Mouse (Mus musculus) gastrocnemius, postnatal 14 days (tissue): ENCODE measurements around the gene Tnpo3. TPM values are rescaled to one million over a fixed set of nuclear protein-coding genes. Genes with fewer than 3 reads are reported as not detected.

Source experiments
- DNase-seq: peaks from one replicate; pipeline ENCODE4 v3.0.0; 2021; ENCODE audit warnings: mixed read lengths
- intact Hi-C: fragments of 180-260 bp; cut with DNase I; formaldehyde crosslinking; loops from one replicate; pipeline ENCODE4 v1.15.1; 2025; ENCODE audit warnings: low total_unique reads
- total RNA-seq, 2 experiments: library from RNA; stranded (reverse); gene quantifications; 2 replicates each; pipeline ENCODE4 v1.2.3; 2021

Tnpo3 gene
- total RNA-seq, 2 experiments from 2014 or later: 28.3 to 28.8 TPM

- DNase-seq: no peak
- intact Hi-C loops: no loop called here
These were observed 108.9 kb downstream of the Tnpo3 start for GRCm38 (mm10) chr6:29500810-29501209.

- no peak for DNase-seq
- intact Hi-C loops: no loop called here
These were observed 109.5 kb downstream of the Tnpo3 start for GRCm38 (mm10) chr6:29500177-29500576.

GRCm38 (mm10) chr6:29497791-29498190 is 111.9 kb downstream of the Tnpo3 start:
- intact Hi-C loops: no loop called here
- no peak for DNase-seq

GRCm38 (mm10) chr6:29496270-29496669 is 113.4 kb downstream of the Tnpo3 start:
- intact Hi-C loops: no loop called here
- DNase-seq: no peak

- DNase-seq: peak; percentile 40
- intact Hi-C loops: no loop called here
These were observed 115.6 kb downstream of the Tnpo3 start for GRCm38 (mm10) chr6:29494101-29494500.

Other genes with a start within 250 kb of the Tnpo3 start
- under 1 TPM; 0.09 to 0.14 TPM for gene Opn1sw, start 221.4 kb downstream of the Tnpo3 start, total RNA-seq
- 10 to 100 TPM in 1 of 2 experiments, 1 to 10 TPM in 1; 9.6 to 13.2 TPM for gene Ccdc136, start 213.6 kb downstream of the Tnpo3 start, total RNA-seq
- 100 to 1,000 TPM; 267 to 438 TPM for gene Flnc, start 176.6 kb downstream of the Tnpo3 start, total RNA-seq
- 10 to 100 TPM; 97.8 to 99.2 TPM for gene Atp6v1f, start 142.2 kb downstream of the Tnpo3 start, total RNA-seq
- gene Atp6v1fnb, start 138.4 kb downstream of the Tnpo3 start, total RNA-seq: not detected
- 10 to 100 TPM; 12.4 to 13.8 TPM for gene Kcp, start 101.9 kb downstream of the Tnpo3 start, total RNA-seq
- 1 to 10 TPM; 1.0 to 1.8 TPM for gene Irf5, start 83.3 kb downstream of the Tnpo3 start, total RNA-seq
- 1 to 10 TPM; 2.9 to 3.8 TPM for gene Tspan33, start 84.3 kb upstream of the Tnpo3 start, total RNA-seq
- 10 to 100 TPM; 11.0 to 14.4 TPM for gene Smo, start 125.6 kb upstream of the Tnpo3 start, total RNA-seq
- gene Ahcyl2, start 158.1 kb upstream of the Tnpo3 start, total RNA-seq: 10 to 100 TPM in 1 of 2 experiments, 1 to 10 TPM in 1; 9.5 to 10.9 TPM